Mouse (Mus musculus): ENCODE data around the gene Armc8.

DNA sequence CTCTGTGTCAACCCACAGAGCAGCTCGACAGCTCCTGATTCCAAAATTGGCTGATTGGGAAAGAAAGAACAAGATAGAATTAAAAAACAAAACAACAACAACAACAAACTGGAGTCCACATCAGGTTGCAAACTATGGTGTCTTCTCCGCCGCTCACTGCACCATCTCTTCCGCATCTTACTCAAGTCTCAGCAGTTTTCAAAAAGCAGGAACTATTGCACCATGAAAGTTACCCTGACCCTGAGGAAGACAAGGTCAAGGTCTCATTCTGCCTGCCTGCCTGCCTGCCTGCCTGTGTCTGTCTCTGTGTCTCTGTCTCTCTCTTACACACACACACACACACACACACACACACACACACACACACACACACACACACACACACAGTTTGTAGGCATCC is 69.4 kb downstream of the Armc8 start:
- TF ChIP-seq POLR2A (IDR thresholded peaks at IDR 0.05; ENCODE audit: insufficient read length, low read depth): no peak
- TF ChIP-seq MAX (IDR thresholded peaks at IDR 0.05; ENCODE audit: low read depth): no peak
- TF ChIP-seq MYOG (IDR thresholded peaks at IDR 0.05; ENCODE audit: control insufficient read depth in 1 of 3, insufficient read depth in 1 of 3, insufficient read length in 2 of 3, low read depth in 2 of 3): no peak
- no peak for TF ChIP-seq REST (IDR thresholded peaks at IDR 0.05; ENCODE audit: insufficient read depth, insufficient read length)
- TF ChIP-seq POLR2AphosphoS2 (IDR thresholded peaks at IDR 0.05; ENCODE audit: insufficient read length, low read depth): no peak
- no peak for TF ChIP-seq TCF3 (IDR thresholded peaks at IDR 0.05; ENCODE audit: insufficient read length, low read depth)
